Mouse (Mus musculus) kidney, embryonic 14.5 days (tissue): Measurements from ENCODE around the gene Prkd1. TPM values are rescaled to one million over a fixed set of nuclear protein-coding genes. Genes with fewer than 3 reads are reported as not detected.

Experiments
- ATAC-seq: fragments of 200-750 bp; cut with Nextera tagmentation; 2 replicates; pipeline ENCODE4 v1.8.0; 2017; ENCODE audit warnings: moderate number of reproducible peaks, mild to moderate bottlenecking, moderate TSS enrichment, moderate library complexity; ENCODE audit not compliant: low FRiP score, low TSS enrichment
- H3K27ac ChIP-seq: fragments of 300-500 bp; sonication (generic); 2 replicates; pipeline ENCODE4 v1.5.1; 2014; ENCODE audit warnings: low read depth, mild to moderate bottlenecking, low read length, moderate library complexity, mixed read lengths
- H3K27me3 ChIP-seq: fragments of 300-500 bp; sonication (generic); 2 replicates; pipeline ENCODE4 v1.6.1; 2014; ENCODE audit warnings: mild to moderate bottlenecking, low read length; ENCODE audit not compliant: control insufficient read depth, insufficient read depth
- H3K36me3 ChIP-seq: fragments of 300-500 bp; sonication (generic); 2 replicates; pipeline ENCODE4 v1.6.1; 2014; ENCODE audit warnings: low read length, mixed read lengths; ENCODE audit not compliant: control insufficient read depth, insufficient read depth
- H3K4me1 ChIP-seq: fragments of 300-500 bp; sonication (generic); 2 replicates; pipeline ENCODE4 v1.6.1; 2014; ENCODE audit warnings: low read length, mixed read lengths; ENCODE audit not compliant: control insufficient read depth, insufficient read depth
- H3K4me2 ChIP-seq: fragments of 300-500 bp; sonication (generic); replicated peaks from 2 replicates; pipeline ENCODE4 v1.6.1; 2014; ENCODE audit warnings: low read depth, mild to moderate bottlenecking, low read length
- H3K4me3 ChIP-seq: fragments of 300-500 bp; sonication (generic); 2 replicates; pipeline ENCODE4 v1.5.1; 2014; ENCODE audit warnings: mild to moderate bottlenecking, low read length
- H3K9ac ChIP-seq: fragments of 300-500 bp; sonication (generic); 2 replicates; pipeline ENCODE4 v1.6.1; 2014; ENCODE audit warnings: low read depth, mild to moderate bottlenecking, low read length, moderate library complexity
- H3K9me3 ChIP-seq: fragments of 300-500 bp; sonication (generic); 2 replicates; pipeline ENCODE4 v1.6.1; 2016; ENCODE audit warnings: low read length; ENCODE audit not compliant: control insufficient read depth
- WGBS: fragments of 180-500 bp; shearing (Covaris S2); extraction: QIAGEN DNeasy Blood & Tissue Kit; methylation state at CpG from one replicate; pipeline ENCODE4 v1.1.7; 2014; 5-methylcytosine and 5-hydroxymethylcytosine counted together
- polyA plus RNA-seq: library from polyadenylated mRNA; unstranded; fragments of >200 nt; fragmentation: Nextera tagmentation; extraction: Ambion mirVana; gene quantifications from 2 replicates; pipeline ENCODE4 v1.2.1, GENCODE M21; 2014

Gene Prkd1
- polyA plus RNA-seq, 1 experiment from 2014 or later = 6.0 TPM

- Histone ChIP-seq H3K4me3 (no peak overlapping the region), H3K4me2 (no peak overlapping the region), H3K27me3 (no peaks in the 10 kb centered on the region), H3K27ac (no peak overlapping the region), H3K4me1 (no peaks in the 10 kb centered on the region), H3K9ac (no peak overlapping the region), H3K9me3 (no peaks in the 10 kb centered on the region), H3K36me3 (no peaks in the 10 kb centered on the region)
- ATAC-seq = no peak
Observed at GRCm38 (mm10) chr12:50314634-50315033, 334.3 kb downstream of the Prkd1 start.

DNA sequence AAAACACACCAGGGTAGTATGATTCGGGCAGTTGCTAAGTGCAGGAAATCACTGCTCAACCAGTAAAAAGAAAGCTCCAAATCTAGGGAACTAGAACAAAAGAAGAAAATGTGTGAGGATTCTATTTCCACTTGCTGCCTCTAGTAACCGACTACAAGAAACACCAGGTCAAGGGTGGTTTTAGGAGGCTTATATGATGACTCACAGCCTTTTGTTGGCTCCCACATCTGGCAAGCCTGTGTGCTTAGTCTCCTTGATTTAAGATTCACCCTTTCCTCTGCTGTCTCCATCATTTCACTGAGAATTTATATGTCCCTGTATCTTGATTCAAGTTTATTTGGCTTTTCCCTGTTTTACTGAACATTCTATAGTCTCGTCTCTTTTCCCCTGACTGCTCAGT lies 339.6 kb downstream of the Prkd1 start:
- Histone ChIP-seq H3K27me3 (no peaks in the 10 kb centered on the region), H3K4me2 (no peak overlapping the region), H3K27ac (no peak overlapping the region), H3K4me1 (no peaks in the 10 kb centered on the region), H3K9ac (no peak overlapping the region), H3K36me3 (no peaks in the 10 kb centered on the region), H3K9me3 (no peaks in the 10 kb centered on the region), H3K4me3 (no peak overlapping the region)
- no peak for ATAC-seq
- WGBS = 40% methylated on average over 3 of the region's 3 CpGs

GRCm38 (mm10) chr12:50301334-50301733 lies 347.6 kb downstream of the Prkd1 start:
- Histone ChIP-seq H3K9me3 (no peaks in the 10 kb centered on the region), H3K4me1 (no peaks in the 10 kb centered on the region), H3K27me3 (no peaks in the 10 kb centered on the region), H3K4me2 (no peak overlapping the region), H3K27ac (no peak overlapping the region), H3K9ac (no peak overlapping the region), H3K36me3 (no peaks in the 10 kb centered on the region), H3K4me3 (no peak overlapping the region)
- ATAC-seq = no peak
- WGBS = 36% methylated on average over 1 of the region's 1 CpGs

- WGBS = 66% methylated on average over 2 of the region's 2 CpGs
- no peak overlapping the region for H3K4me3 ChIP-seq
Observed at GRCm38 (mm10) chr12:50296067-50296466, 352.8 kb downstream of the Prkd1 start.

DNA sequence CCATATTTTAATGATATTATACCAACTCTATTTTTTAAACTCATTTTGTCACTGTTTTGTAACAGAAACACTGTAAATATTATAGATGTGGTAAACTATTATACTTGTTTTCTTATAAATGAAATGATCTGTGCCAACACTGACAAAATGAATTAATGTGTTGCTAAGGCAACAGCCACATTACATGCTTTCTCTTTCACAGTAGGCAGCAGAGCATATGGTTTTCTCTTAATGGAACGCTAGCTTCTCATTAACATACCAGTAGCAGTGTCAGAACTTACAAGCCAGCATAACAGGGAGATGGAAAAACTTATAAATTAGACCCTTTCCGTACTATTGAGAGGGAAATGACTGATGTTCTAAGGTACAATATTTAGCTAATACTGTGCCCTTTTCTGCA lies 353.3 kb downstream of the Prkd1 start:
- no peaks in the 10 kb centered on the region for H3K9me3 ChIP-seq
- H3K36me3 ChIP-seq = no peaks in the 10 kb centered on the region
- H3K27ac ChIP-seq = no peak overlapping the region
- no peaks in the 10 kb centered on the region for H3K27me3 ChIP-seq
- H3K4me2 ChIP-seq = no peak overlapping the region
- H3K4me3 ChIP-seq = no peak overlapping the region
- H3K4me1 ChIP-seq = no peaks in the 10 kb centered on the region
- 65% methylated on average over 2 of the region's 2 CpGs for WGBS
- H3K9ac ChIP-seq = no peak overlapping the region
- no peak for ATAC-seq

More at GRCm38 (mm10) chr12:50296067-50296466, 352.8 kb downstream of the Prkd1 start:
- H3K27me3 ChIP-seq = no peaks in the 10 kb centered on the region
- ATAC-seq = no peak
- H3K9ac ChIP-seq = no peak overlapping the region
- no peaks in the 10 kb centered on the region for H3K36me3 ChIP-seq
- no peak overlapping the region for H3K27ac ChIP-seq
- H3K4me1 ChIP-seq = no peaks in the 10 kb centered on the region
- no peak overlapping the region for H3K4me2 ChIP-seq
- H3K9me3 ChIP-seq = no peaks in the 10 kb centered on the region

- Histone ChIP-seq H3K9me3 (no peaks in the 10 kb centered on the region), H3K36me3 (no peaks in the 10 kb centered on the region), H3K4me3 (no peak overlapping the region), H3K27ac (no peak overlapping the region), H3K9ac (no peak overlapping the region), H3K4me2 (no peak overlapping the region), H3K27me3 (no peaks in the 10 kb centered on the region), H3K4me1 (no peaks in the 10 kb centered on the region)
- ATAC-seq = no peak
- WGBS = 69% methylated on average over 3 of the region's 3 CpGs
Observed at GRCm38 (mm10) chr12:50292834-50293233, 356.1 kb downstream of the Prkd1 start.
